Mouse (Mus musculus) E14TG2a.4 (cell line): ENCODE measurements at regions not wholly inside any gene's neighbourhood (a gene's known extent, or its start where the extent isn't known, plus 50 kb on each side); places are given as distances from the start of the nearest gene placed in this dataset.

Experiments
- H3K27me3 ChIP-seq: 2 replicates; pipeline ENCODE4 v1.6.1; 2014; ENCODE audit warnings: low read length, control low read depth; ENCODE audit not compliant: insufficient read depth
- H3K36me3 ChIP-seq: 2 replicates; pipeline ENCODE4 v1.6.1; 2014; ENCODE audit warnings: low read length, control low read depth; ENCODE audit not compliant: insufficient read depth
- H3K4me1 ChIP-seq: replicated peaks from 2 replicates; pipeline ENCODE4 v1.6.1; 2014; ENCODE audit warnings: low read depth, low read length, control low read depth
- H3K4me3 ChIP-seq: replicated peaks from 2 replicates; pipeline ENCODE4 v1.5.1; 2014; ENCODE audit warnings: mild to moderate bottlenecking, low read length
- H3K9me3 ChIP-seq: 2 replicates; pipeline ENCODE4 v1.6.1; 2014; ENCODE audit warnings: low read length, control low read depth
- CTCF ChIP-seq: conservative IDR thresholded peaks from 2 replicates; pipeline ENCODE4 v1.5.1; 2014; ENCODE audit warnings: low read length
- NANOG ChIP-seq: IDR thresholded peaks from 2 replicates; pipeline ENCODE4 v1.6.1; 2014; ENCODE audit warnings: borderline replicate concordance, low read length, mixed read lengths
- POU5F1 ChIP-seq: IDR thresholded peaks from 2 replicates; pipeline ENCODE4 v1.6.1; 2014; ENCODE audit warnings: low read length, borderline replicate concordance

DNA sequence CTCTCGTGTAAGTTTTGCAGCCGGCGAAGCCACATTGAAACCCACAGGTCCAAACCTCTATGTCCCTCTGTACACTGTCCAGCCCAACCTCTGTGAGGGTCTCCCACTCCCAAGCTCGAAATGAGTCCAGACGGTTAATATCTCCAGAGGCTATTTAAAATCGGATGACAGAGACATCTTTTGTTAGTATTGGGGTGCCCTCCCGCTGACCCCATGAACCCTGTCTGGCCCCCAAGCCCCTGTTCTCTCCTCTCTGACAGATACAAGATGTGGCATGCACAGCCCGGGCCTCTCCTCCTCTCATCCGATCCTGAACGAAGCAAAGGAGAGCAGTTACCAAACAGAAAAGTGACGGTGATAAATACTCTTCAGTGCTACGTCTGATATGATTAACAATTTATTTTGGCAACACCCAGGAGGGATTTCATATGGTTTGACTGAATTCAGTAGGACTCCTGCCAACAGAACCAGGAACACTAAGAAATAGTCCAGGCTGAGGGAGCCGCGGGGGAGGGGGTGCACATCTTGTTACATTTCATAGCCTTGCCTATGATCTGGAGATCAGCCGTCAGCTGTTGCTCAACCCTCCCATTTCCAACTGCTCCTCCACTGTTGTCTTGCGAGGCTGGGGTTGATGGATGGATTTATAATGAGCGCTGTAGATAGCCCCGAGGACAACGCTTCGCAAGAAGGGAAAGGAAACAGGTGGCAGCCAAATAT lies 266.6 kb upstream of the Klf3 start:
- Histone ChIP-seq H3K27me3 (no peaks in the 10 kb centered on the region), H3K9me3 (peaks cover 12% of the 10 kb centered on the region), H3K4me3 (no peak overlapping the region), H3K4me1 (no peaks in the 10 kb centered on the region), H3K36me3 (no peaks in the 10 kb centered on the region)
- TF ChIP-seq NANOG, result no peak
- no peak for TF ChIP-seq CTCF
- TF ChIP-seq POU5F1, result no peak

DNA sequence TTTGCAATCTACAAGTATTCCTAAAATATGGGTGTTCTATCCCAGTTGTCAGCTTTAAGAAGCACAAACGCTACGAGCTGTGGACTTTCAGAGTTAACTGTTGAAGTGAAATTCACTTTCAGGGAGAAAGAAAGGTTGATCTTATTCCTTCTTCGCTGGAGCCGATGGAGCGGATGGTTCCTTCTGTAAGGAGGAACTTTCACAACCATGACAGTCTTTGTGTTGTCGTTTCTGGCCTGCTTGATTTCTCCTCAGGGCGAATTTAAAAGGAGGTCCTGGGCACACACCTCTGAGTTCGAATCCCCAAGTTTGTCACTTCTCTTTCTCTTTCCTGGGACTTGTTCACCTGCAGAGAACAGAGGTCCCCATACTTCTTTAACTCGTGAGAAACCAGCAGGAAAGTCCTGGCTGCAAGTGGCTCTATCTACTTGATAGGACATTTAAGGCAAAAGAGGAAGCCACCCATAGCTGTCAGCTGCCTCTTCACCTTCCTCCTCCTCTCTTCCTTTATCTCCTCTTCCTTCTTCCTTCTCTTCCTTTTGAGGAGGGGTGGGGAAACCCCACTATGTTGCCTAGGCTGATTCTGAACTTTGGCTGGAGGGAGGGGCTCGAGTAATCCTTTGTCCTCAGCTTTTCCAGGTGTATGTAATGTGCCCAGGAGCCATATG lies 265.9 kb upstream of the Klf3 start:
- H3K36me3 ChIP-seq, result 0 out of 2 replicates have a peak, but pooled peaks cover under 1% of the 10 kb centered on the region
- H3K27me3 ChIP-seq, result no peaks in the 10 kb centered on the region
- TF ChIP-seq NANOG (no peak), POU5F1 (no peak), CTCF (no peak)
- H3K4me3 ChIP-seq, result no peak overlapping the region
- H3K4me1 ChIP-seq, result no peaks in the 10 kb centered on the region
- peaks cover 19% of the 10 kb centered on the region for H3K9me3 ChIP-seq

- H3K4me1 ChIP-seq, result no peaks in the 10 kb centered on the region
- H3K4me3 ChIP-seq, result no peak overlapping the region
- H3K36me3 ChIP-seq, result peaks cover 5% of the 10 kb centered on the region; the same call in 1 of the 2 replicates
- H3K9me3 ChIP-seq, result peaks cover 45% of the 10 kb centered on the region
- no peaks in the 10 kb centered on the region for H3K27me3 ChIP-seq
- no peak for TF ChIP-seq POU5F1
- no peak for TF ChIP-seq CTCF
- TF ChIP-seq NANOG, result no peak
Observed at GRCm38 (mm10) chr5:64541765-64542164, 261.4 kb upstream of the Klf3 start.

GRCm38 (mm10) chr5:64555931-64556330 lies 247.3 kb upstream of the Klf3 start:
- Histone ChIP-seq H3K4me3 (no peak overlapping the region), H3K4me1 (no peaks in the 10 kb centered on the region), H3K9me3 (peaks cover 54% of the 10 kb centered on the region), H3K36me3 (no peaks in the 10 kb centered on the region), H3K27me3 (no peaks in the 10 kb centered on the region)
- no peak for TF ChIP-seq NANOG

DNA sequence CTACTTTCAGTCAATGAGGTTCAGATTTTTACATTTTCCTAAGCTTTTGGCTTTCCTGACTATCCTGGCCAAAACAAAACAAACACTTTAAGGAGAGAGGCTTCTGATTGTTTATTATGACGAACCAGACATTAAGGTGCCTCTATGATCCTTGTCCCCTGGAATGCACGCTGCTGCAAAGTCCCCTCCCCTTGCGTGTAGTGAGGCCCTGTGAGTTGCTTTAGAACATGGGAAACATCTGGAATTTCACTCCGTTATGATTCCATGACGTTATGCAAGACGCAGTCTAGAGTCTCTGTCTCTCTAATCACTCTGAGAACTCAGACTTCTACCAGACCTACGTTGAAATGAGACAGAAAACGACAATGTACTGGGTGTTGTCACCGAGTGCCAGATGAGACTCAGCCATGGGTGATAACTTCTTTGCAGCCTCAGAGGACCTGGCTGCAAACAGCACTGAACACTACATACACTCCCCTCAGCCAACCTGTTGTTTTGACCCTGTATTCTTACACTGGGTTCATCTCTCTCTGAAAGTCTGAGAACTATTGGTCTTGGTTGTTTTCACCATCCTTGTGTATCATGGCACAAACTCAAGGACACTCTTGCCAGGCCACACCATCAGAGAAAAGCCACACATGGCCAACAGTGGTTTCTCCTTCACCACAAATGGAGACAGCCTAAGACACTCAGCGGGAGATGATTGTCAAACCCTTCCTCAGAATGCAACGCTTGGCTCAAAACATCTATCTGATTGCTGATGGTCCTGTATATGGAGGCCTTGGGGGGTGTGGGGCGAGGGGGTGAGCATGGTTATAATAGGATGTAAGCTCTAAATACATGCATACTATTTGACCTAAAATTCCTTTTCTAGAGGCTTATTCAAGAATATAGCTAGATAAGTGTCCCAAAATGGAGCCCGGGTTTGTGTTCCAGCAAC lies 236.5 kb upstream of the Klf3 start:
- TF ChIP-seq POU5F1 (no peak), CTCF (no peak), NANOG (no peak)
- H3K9me3 ChIP-seq, result peaks cover 43% of the 10 kb centered on the region
- no peaks in the 10 kb centered on the region for H3K27me3 ChIP-seq
- H3K36me3 ChIP-seq, result no peaks in the 10 kb centered on the region
- 0 out of 2 replicates have a peak, but pooled peaks cover 2% of the 10 kb centered on the region for H3K4me1 ChIP-seq
- no peak overlapping the region for H3K4me3 ChIP-seq

GRCm38 (mm10) chr5:64567813-64568212 lies 235.4 kb upstream of the Klf3 start:
- Histone ChIP-seq H3K36me3 (no peaks in the 10 kb centered on the region), H3K4me1 (0 out of 2 replicates have a peak, but pooled peaks cover 5% of the 10 kb centered on the region), H3K27me3 (no peaks in the 10 kb centered on the region), H3K4me3 (no peak overlapping the region), H3K9me3 (peaks cover 43% of the 10 kb centered on the region)
- TF ChIP-seq NANOG, result no peak
- TF ChIP-seq POU5F1, result no peak
- no peak for TF ChIP-seq CTCF

- no peak for TF ChIP-seq CTCF
- no peak for TF ChIP-seq POU5F1
- no peak for TF ChIP-seq NANOG
- Histone ChIP-seq H3K4me3 (no peak overlapping the region), H3K4me1 (0 out of 2 replicates have a peak, but pooled peaks cover 5% of the 10 kb centered on the region), H3K27me3 (no peaks in the 10 kb centered on the region), H3K36me3 (no peaks in the 10 kb centered on the region), H3K9me3 (peaks cover 43% of the 10 kb centered on the region)
Observed at GRCm38 (mm10) chr5:64568294-64568693, 234.9 kb upstream of the Klf3 start.

DNA sequence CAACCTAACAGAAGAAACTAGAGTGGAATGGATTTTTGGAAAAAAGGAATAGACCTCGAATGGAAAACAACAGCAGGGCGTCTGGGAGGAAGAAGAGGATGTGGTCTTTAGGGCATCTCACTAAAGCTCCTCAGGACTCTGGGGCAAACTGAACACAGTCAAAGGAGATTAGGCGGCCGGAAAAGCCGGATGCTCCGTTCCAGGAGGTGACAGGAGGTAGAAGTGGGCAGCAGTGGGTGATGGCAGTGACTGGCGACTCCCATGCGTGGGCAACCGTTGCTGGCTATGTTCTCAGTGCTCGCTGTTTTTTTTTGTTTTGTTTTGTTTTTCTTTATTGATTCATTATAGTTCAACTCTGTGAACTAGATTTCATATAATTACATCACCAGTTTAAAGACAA lies 228.8 kb upstream of the Klf3 start:
- Histone ChIP-seq H3K36me3 (no peaks in the 10 kb centered on the region), H3K9me3 (peaks cover 12% of the 10 kb centered on the region), H3K4me3 (no peak overlapping the region), H3K27me3 (no peaks in the 10 kb centered on the region), H3K4me1 (peaks cover 28% of the 10 kb centered on the region)
- no peak for TF ChIP-seq CTCF
- TF ChIP-seq POU5F1, result no peak
- TF ChIP-seq NANOG, result no peak
